In the genomic region with DNA sequence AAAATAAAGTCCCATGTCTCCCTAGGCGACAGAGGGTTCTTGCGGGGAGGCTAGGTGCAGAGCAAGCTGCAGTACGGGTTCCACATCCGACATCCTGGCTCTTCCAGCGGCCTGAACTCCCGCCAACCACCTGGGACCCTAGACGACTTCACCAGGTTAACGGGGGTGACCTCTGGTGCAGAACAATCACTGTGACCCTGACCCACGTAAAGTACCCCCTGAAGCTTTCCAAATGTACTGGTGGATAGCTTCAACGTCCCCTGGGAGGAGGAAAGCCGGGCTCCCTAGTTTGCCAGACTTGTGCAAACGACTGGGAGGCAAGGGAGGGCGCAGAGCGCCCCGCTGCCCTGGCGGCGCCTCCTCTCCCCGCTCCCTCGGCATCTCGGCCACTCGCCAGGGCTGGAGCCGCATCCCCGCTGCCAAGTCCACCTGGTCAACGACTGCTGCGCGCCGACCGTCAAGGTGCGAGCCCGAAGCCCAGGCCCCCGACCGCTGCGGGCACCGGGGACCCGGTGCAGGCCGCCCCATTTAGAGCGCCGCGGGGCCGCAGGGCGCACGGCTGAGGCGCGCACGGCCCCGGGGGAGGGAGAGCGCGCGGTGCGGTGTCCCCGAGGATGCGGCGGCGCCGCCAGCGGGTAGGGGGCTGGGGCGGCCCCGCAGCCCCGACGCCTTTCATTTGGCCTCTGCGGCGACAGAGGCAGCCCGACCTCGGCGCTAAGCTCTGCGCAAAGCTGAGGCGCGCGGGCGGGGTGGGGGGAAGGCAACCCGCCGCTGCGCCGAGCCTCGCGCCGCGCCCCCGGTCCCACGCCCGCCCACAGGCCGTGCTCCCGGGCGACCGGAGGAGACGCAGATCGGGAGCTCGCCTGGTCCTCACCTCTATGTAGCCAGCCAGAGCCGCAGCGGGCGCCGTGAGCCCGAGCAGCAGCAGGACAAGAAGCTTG, we compare ENCODE assay signal across 8 mouse cellular contexts. TPM values are rescaled to one million over a fixed set of nuclear protein-coding genes. Genes with fewer than 3 reads are reported as not detected.
DNase-seq lines count a peak whose midpoint lies in the region; ATAC-seq lines count a peak whose summit lies in the region.

No protein-coding gene starts in this region.

- H3K9me3 ChIP-seq in hindbrain, embryonic 13.5 days: no peaks in the 10 kb centered on the region
- no peaks in the 10 kb centered on the region for H3K9me3 ChIP-seq in midbrain, embryonic 10.5 days (replicated peaks)

- DNase-seq in layer of hippocampus, adult 11-12 months (ENCODE audit: low spot score): peak; percentile 21
- no peak for DNase-seq in layer of hippocampus, adult 8-10 months (ENCODE audit: low spot score in 2 of 2)
- peak; percentile 75 for DNase-seq in cerebellum, adult 9-10 months
- DNase-seq in left cerebral cortex, postnatal 25 days (ENCODE audit: low spot score in 2 of 2): peak; percentile 25 to 34
- DNase-seq in midbrain, embryonic 10.5 days (ENCODE audit: low spot score): peak; percentile 53
- DNase-seq in spleen, adult 18-20 months: peak; percentile 19 to 40

- peaks cover 42% of the 10 kb centered on the region for H3K4me1 ChIP-seq in hindbrain, embryonic 13.5 days (replicated peaks)
- H3K4me1 ChIP-seq in midbrain, embryonic 10.5 days: peaks cover 36% of the 10 kb centered on the region

- ATAC-seq in frontal cortex, adult (ENCODE audit: low TSS enrichment): peak; percentile 42
- peak; percentile 68 for ATAC-seq in hindbrain, embryonic 13.5 days (ENCODE audit: low FRiP score)

- peak overlapping the region; percentile 90 for H3K4me2 ChIP-seq in hindbrain, embryonic 13.5 days

- peak overlapping the region; percentile 97 for H3K4me3 ChIP-seq in hindbrain, embryonic 13.5 days
- peak overlapping the region; percentile 84 for H3K4me3 ChIP-seq in midbrain, embryonic 10.5 days

- no peaks in the 10 kb centered on the region for H3K27me3 ChIP-seq in hindbrain, embryonic 13.5 days
- no peaks in the 10 kb centered on the region for H3K27me3 ChIP-seq in midbrain, embryonic 10.5 days (ENCODE audit: low read depth, poor library complexity, severe bottlenecking)

- peak overlapping the region; percentile 94 for H3K27ac ChIP-seq in hindbrain, embryonic 13.5 days
- peak overlapping the region; percentile 95 for H3K27ac ChIP-seq in midbrain, embryonic 10.5 days (replicated peaks)

- H3K36me3 ChIP-seq in hindbrain, embryonic 13.5 days: no peaks in the 10 kb centered on the region
- H3K36me3 ChIP-seq in midbrain, embryonic 10.5 days: 0 out of 2 replicates have a peak, but pooled peaks cover 3% of the 10 kb centered on the region

- under 1% methylated on average over 88 of the region's 93 CpGs for WGBS in hindbrain, embryonic 13.5 days
- under 1% methylated on average over 91 of the region's 93 CpGs for WGBS in midbrain, embryonic 10.5 days

- intact Hi-C loops in left cerebral cortex, postnatal 25 days (cut with DNase I): loop anchor here (1.0 kb wide), 1 partner anchor 69 kb away; a partner anchor contains a TSS

- H3K9ac ChIP-seq in hindbrain, embryonic 13.5 days: peak overlapping the region; percentile 98

RNA-seq across cellular contexts. Expression of a gene that starts 0.6 kb away (rescaled TPM):
- total RNA-seq in layer of hippocampus, adult 8-10 months (2022): 100 to 1,000 TPM; 453 to 504 (median 482) TPM
- polyA plus RNA-seq in hindbrain, embryonic 13.5 days (2015; fragmentation: Nextera tagmentation; extraction: Ambion mirVana): 307 and 315 TPM in 2 replicates
- total RNA-seq in left cerebral cortex, postnatal 25 days (2021): 100 to 1,000 TPM; 542 to 572 TPM
- 226 and 239 TPM in 2 replicates for polyA plus RNA-seq in midbrain, embryonic 10.5 days (2016; fragmentation: Nextera tagmentation; extraction: Ambion mirVana)

Comparison
In these comparisons a context has a peak if more than half of its experiments do, and no peak if none do; other contexts are left out.
1. DNase-seq: peak in layer of hippocampus, adult 11-12 months (single experiment), cerebellum, adult 9-10 months (single experiment), left cerebral cortex, postnatal 25 days (2 of 2), midbrain, embryonic 10.5 days (single experiment) and spleen, adult 18-20 months (2 of 2); none in layer of hippocampus, adult 8-10 months (0 of 2).